Mouse (Mus musculus) megakaryocyte, embryonic 14.5 days (primary cell): ENCODE results near the gene Tbc1d9b.

Source experiments
- FLI1 ChIP-seq: IDR thresholded peaks from 2 replicates; pipeline ENCODE4 v1.6.1; 2012; ENCODE audit warnings: low read length, inconsistent platforms, mixed read lengths
- GATA1 ChIP-seq: IDR thresholded peaks from 3 replicates; pipeline ENCODE4 v1.6.1; 2012; ENCODE audit warnings: mixed read lengths, low read length, inconsistent platforms, borderline replicate concordance

- TF ChIP-seq GATA1 = no peak
- TF ChIP-seq FLI1 = no peak
These were observed 8.4 kb downstream of the Tbc1d9b start for GRCm38 (mm10) chr11:50139571-50139970.
